11 mouse cellular contexts compared by ENCODE assay signal in genomic region chr2:9433110-9433940, GRCm38 (mm10).
DNase-seq lines count a peak whose midpoint lies in the region; ATAC-seq and TF ChIP-seq lines count a peak whose summit lies in the region.
"Had no signal": no experiment of that assay in that cellular context is flagged by ENCODE, and none has a peak within 500 bp of the region (broad histone marks: within the 10 kb centered on the region; RNA-seq: fewer than 3 reads in every experiment).

No protein-coding gene starts in this region.

- no peak for ATAC-seq in heart, embryonic 12.5 days (ENCODE audit: insufficient number of reproducible peaks, low FRiP score)
- ATAC-seq in lung, embryonic 14.5 days (ENCODE audit: insufficient read depth), result no peak
- ATAC-seq in forebrain, postnatal 0 days, result no peak
- ATAC-seq in midbrain, embryonic 14.5 days (ENCODE audit: low FRiP score, low TSS enrichment), result peak; percentile 44
- no peak for ATAC-seq in activated CD4-positive, CD25-positive, alpha-beta regulatory T cell, adult 4 months
- ATAC-seq: inflammation-experienced regulatory T-cells, adult 6 months had no signal

- WGBS in heart, embryonic 12.5 days, result 18% methylated on average over 17 of the region's 17 CpGs
- WGBS in lung, embryonic 14.5 days, result 19% methylated on average over 17 of the region's 17 CpGs
- WGBS in lung, adult 2 months, result 24% methylated on average over 17 of the region's 17 CpGs
- WGBS in forebrain, postnatal 0 days, result 28% methylated on average over 17 of the region's 17 CpGs
- 20% methylated on average over 17 of the region's 17 CpGs for WGBS in midbrain, embryonic 14.5 days

- H3K4me2 ChIP-seq in heart, embryonic 12.5 days, result peak overlapping the region; percentile 35
- H3K4me2 ChIP-seq in lung, embryonic 14.5 days, result no peak overlapping the region
- peak overlapping the region; percentile 1; the same call in 1 of the 2 replicates for H3K4me2 ChIP-seq in forebrain, postnatal 0 days (ENCODE audit: low read depth)
- peak overlapping the region; percentile 27 for H3K4me2 ChIP-seq in midbrain, embryonic 14.5 days (ENCODE audit: low read length)

- H3K9ac ChIP-seq in heart, embryonic 12.5 days, result no peak overlapping the region
- H3K9ac ChIP-seq in lung, embryonic 14.5 days, result no peak overlapping the region
- H3K9ac ChIP-seq in forebrain, postnatal 0 days, result no peak overlapping the region
- H3K9ac ChIP-seq in midbrain, embryonic 14.5 days (replicated peaks; ENCODE audit: low read length), result no peak overlapping the region

- H3K9me3 ChIP-seq in heart, embryonic 12.5 days (replicated peaks), result no peaks in the 10 kb centered on the region
- no peaks in the 10 kb centered on the region for H3K9me3 ChIP-seq in lung, embryonic 14.5 days (ENCODE audit: low read depth, low read length)
- no peaks in the 10 kb centered on the region for H3K9me3 ChIP-seq in forebrain, postnatal 0 days (ENCODE audit: low read length)
- H3K9me3 ChIP-seq in midbrain, embryonic 14.5 days (ENCODE audit: control insufficient read depth, low read length), result no peaks in the 10 kb centered on the region

- no peak for DNase-seq in heart, adult 18-20 months
- peak; percentile 53 for DNase-seq in lung, embryonic 14.5 days
- DNase-seq in lung, adult 2 months, result no peak
- DNase-seq in forebrain, postnatal 0 days, result peak; percentile 23
- peak; percentile 77 for DNase-seq in midbrain, embryonic 14.5 days
- DNase-seq in adrenal gland, postnatal 14 days, result no peak
- DNase-seq: cerebellum, adult 18-20 months; thymus, adult 2 months had no signal

- TF ChIP-seq CTCF in lung, embryonic 14.5 days (IDR thresholded peaks at IDR 0.05; ENCODE audit: low read depth), result no peak
- TF ChIP-seq CTCF in lung, adult 2 months (IDR thresholded peaks at IDR 0.05; ENCODE audit: insufficient read depth, low read length), result no peak
- no peak for TF ChIP-seq CTCF in forebrain, postnatal 0 days (IDR thresholded peaks at IDR 0.05; ENCODE audit: low read depth)

- H3K27ac ChIP-seq in heart, embryonic 12.5 days (ENCODE audit: poor library complexity, severe bottlenecking), result no peak overlapping the region
- H3K27ac ChIP-seq in lung, embryonic 14.5 days (ENCODE audit: low read depth), result no peak overlapping the region
- no peak overlapping the region for H3K27ac ChIP-seq in forebrain, postnatal 0 days (ENCODE audit: low read depth, low read length)
- H3K27ac ChIP-seq in midbrain, embryonic 14.5 days (replicated peaks; ENCODE audit: low read depth, low read length), result peak overlapping the region; percentile 80

- H3K4me3 ChIP-seq in heart, embryonic 12.5 days, result no peak overlapping the region
- no peak overlapping the region for H3K4me3 ChIP-seq in lung, embryonic 14.5 days (ENCODE audit: low read depth, low read length)
- H3K4me3 ChIP-seq in lung, adult 2 months (replicated peaks; ENCODE audit: extremely low read depth, low read depth, low read length), result no peak overlapping the region
- no peak overlapping the region for H3K4me3 ChIP-seq in forebrain, postnatal 0 days (ENCODE audit: low read depth, low read length)
- H3K4me3 ChIP-seq in midbrain, embryonic 14.5 days (replicated peaks; ENCODE audit: low read depth, low read length), result no peak overlapping the region

- TF ChIP-seq POLR2A in lung, adult 2 months (IDR thresholded peaks at IDR 0.05; ENCODE audit: borderline replicate concordance, extremely low read depth, low read depth, low read length), result no peak

- H3K27me3 ChIP-seq in heart, embryonic 12.5 days (replicated peaks), result no peaks in the 10 kb centered on the region
- no peaks in the 10 kb centered on the region for H3K27me3 ChIP-seq in lung, embryonic 14.5 days (ENCODE audit: insufficient read depth, low read length)
- H3K27me3 ChIP-seq in forebrain, postnatal 0 days (ENCODE audit: insufficient read depth, low read length), result no peaks in the 10 kb centered on the region
- H3K27me3 ChIP-seq in midbrain, embryonic 14.5 days (ENCODE audit: control insufficient read depth, insufficient read depth, low read length), result no peaks in the 10 kb centered on the region

- H3K36me3 ChIP-seq in heart, embryonic 12.5 days, result no peaks in the 10 kb centered on the region
- H3K36me3 ChIP-seq in lung, embryonic 14.5 days (ENCODE audit: insufficient read depth), result no peaks in the 10 kb centered on the region
- no peaks in the 10 kb centered on the region for H3K36me3 ChIP-seq in forebrain, postnatal 0 days (ENCODE audit: insufficient read depth)
- no peaks in the 10 kb centered on the region for H3K36me3 ChIP-seq in midbrain, embryonic 14.5 days (ENCODE audit: control insufficient read depth, insufficient read depth, low read length)

- H3K4me1 ChIP-seq in heart, embryonic 12.5 days (replicated peaks), result no peaks in the 10 kb centered on the region
- H3K4me1 ChIP-seq in lung, embryonic 14.5 days (ENCODE audit: insufficient read depth), result no peaks in the 10 kb centered on the region
- H3K4me1 ChIP-seq in lung, adult 2 months (ENCODE audit: control insufficient read depth, insufficient read depth, low read length), result no peaks in the 10 kb centered on the region; the same call in 1 of the 2 replicates
- no peaks in the 10 kb centered on the region for H3K4me1 ChIP-seq in forebrain, postnatal 0 days (ENCODE audit: insufficient read depth)
- H3K4me1 ChIP-seq in midbrain, embryonic 14.5 days (ENCODE audit: control insufficient read depth, insufficient read depth, low read length), result peaks cover 23% of the 10 kb centered on the region; the same call in 1 of the 2 replicates

Comparison
In these comparisons a context has a peak if more than half of its experiments do, and no peak if none do; other contexts are left out.
1. DNase-seq: peak in lung, embryonic 14.5 days (single experiment), forebrain, postnatal 0 days (single experiment) and midbrain, embryonic 14.5 days (single experiment); none in heart, adult 18-20 months (0 of 2), lung, adult 2 months (single experiment) and adrenal gland, postnatal 14 days (single experiment).